Mouse (Mus musculus): ENCODE measurements around the gene Supt16. TPM values are rescaled to one million over a fixed set of nuclear protein-coding genes. Genes with fewer than 3 reads are reported as not detected.

Supt16 gene
- total RNA-seq, 2 experiments from 2014 or later: 52.2 to 53.9 TPM

DNA sequence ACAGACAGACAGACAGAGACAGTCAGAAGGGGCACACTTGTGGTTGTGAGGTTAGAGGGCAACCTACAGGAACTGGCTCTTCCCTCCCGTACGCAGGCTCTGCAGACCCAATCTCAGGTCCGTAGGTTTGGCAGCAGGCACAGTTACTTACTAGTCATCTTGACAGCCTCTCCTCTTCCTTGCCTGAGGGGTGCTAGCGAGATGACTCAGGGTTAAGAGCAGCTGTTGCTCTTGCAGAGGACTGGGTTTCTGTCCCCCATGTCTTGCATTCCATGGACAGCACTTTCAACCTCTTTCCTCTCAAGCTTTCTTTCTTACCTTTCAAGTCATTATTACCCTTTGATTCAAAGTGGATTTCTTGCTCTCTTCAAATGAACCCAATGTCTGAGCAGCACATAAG, 53.1 kb downstream of the Supt16 start:
- no peak for DNase-seq

DNA sequence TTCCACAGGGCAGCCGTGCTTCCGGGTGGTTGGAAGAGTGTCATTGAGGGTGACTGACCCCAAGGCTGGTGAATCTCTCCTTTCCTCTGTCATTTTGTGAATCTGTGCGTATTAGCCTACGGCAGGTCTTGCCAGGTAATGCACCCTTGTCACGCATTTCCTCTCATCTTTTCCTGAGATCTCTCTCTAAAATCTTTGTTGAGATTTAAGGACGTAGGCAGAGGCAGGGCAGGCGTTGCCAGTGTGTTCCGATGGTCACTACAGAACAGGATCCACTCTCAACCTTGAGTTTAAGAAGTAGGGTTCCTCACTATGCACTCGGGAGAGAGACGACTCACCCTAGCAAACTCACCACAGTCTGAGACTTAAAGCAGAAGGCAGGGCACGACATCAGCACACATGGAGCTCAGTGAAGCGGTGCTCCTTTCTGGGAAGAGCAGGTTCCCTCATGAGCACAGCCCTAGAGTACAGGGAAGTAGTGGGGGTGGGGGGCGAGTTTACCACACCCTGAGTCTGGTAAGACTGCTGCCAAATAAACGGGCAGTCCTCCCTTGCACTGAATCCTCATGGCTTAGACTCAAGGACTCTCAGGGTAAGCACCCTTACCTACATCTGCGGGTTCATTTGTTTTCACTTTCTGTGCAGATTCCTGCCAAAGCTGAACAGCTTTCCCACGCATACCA, 55.6 kb downstream of the Supt16 start:
- no peak for DNase-seq

DNA sequence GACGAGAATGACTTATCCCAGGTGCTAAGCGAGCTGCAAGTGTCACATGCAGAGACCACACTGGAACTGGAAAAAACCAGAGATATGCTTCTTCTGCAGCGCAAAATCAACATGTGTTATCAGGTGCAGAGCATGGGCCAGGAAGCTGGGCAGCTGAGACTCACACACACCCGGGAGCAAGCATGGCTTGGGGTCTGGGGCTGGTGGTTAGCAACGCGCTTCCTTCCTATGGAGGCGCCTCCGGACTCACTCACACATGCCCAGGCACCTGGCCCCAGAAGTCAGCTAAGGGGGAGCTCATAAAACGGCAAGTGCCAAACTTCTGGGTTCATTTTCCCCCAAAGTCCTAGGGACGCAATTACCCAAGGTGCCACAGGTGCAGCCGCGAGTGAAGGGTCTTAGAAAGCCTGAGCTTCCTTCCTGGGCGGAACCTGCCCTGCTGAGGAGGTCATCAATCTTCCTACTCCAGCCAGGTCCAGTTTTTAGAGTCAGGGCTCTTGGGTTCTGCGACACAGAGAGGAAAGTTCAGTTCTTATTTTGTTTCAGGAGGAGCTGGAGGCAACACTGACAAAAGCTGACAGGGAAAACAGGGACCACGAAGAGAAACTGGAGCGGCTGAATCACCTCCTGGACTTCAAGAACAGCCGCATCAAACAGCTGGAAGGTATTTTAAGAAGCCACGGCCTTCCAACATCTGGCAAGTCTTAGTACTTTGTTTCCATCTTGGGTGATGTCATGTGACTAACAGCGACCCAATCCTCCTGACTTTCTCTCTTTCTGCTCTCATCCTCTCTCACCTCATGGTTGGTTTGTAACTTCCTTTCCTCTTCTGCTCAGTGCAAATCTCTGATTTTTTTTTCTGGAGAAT, 56.4 kb downstream of the Supt16 start:
- no peak for DNase-seq

DNA sequence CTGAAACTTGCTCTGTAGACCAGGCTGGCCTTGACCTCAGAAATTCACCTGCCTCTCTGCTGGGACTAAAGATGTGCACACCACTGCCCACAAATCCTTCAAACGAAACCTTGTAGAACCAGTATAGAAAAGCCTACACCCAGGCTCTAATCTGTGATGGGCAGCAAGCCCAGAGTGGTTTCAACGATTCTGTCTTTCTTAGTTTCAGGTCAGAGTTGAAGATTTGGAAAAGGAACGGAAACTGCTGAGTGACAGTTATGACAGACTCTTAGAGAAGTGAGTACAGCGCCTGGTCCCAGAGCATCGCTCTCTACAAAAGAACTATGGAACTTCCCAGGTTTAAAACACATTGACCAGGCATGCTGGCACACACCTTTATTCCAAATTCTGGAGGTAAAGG, 63.6 kb downstream of the Supt16 start:
- DNase-seq: no peak

DNA sequence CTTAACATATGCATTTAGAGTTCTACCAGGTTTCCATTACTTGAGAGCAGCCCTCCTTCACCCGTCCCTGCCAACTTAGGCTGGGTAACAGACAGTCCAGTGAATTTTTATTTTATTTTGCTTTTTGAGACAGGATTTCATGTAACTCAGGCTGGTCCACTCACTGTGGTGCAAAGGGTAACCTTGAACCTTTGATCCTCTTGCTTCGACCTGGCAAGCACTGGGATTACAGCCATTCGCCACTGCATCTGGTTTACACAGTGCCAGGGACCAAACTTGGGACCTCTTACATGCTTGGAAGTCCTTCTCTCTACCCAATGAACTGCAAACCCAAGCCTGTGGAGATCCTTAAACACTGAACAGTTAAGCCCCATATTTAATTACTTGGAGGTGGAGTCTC, 72.6 kb downstream of the Supt16 start:
- DNase-seq: no peak

DNA sequence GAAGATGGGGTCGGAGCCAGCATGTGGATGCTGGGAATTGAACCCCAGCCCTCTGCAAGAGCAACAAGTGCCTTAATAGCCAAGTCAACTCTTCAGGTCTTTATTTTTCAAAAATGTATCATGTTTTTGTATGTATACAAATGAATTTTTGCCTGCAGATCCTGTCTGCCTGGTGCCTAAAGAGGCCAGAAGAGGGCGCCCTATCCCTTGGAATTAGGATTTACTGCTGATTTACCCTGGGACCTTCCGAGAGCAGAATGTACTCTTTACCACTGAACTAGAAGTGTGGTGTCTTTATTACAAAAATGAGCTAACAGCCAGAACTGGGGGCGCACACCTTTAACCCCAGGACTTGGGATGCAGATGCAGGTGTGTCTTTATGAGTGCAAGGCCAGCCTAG, 73.3 kb downstream of the Supt16 start:
- peak; percentile 48 to 61 for DNase-seq

DNA sequence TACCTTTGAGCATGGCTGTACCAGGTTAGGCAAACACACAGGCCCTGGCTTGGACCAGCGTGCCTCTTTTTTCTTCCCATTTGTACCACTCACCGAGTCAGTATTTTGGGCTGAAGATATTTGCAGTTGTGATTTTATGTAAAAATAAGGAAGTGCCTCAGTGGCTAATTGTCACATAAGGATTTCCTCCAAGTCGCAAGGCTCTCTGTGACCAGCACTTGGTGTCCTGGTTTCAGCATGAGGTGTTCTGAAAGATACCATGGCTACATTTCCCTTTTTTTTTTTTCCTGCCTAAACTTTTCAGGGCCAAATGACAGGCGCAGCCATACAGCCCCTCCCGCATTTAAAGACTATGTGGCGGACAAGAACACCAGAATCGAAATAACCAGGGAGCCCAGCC, 77.0 kb downstream of the Supt16 start:
- DNase-seq: no peak

DNA sequence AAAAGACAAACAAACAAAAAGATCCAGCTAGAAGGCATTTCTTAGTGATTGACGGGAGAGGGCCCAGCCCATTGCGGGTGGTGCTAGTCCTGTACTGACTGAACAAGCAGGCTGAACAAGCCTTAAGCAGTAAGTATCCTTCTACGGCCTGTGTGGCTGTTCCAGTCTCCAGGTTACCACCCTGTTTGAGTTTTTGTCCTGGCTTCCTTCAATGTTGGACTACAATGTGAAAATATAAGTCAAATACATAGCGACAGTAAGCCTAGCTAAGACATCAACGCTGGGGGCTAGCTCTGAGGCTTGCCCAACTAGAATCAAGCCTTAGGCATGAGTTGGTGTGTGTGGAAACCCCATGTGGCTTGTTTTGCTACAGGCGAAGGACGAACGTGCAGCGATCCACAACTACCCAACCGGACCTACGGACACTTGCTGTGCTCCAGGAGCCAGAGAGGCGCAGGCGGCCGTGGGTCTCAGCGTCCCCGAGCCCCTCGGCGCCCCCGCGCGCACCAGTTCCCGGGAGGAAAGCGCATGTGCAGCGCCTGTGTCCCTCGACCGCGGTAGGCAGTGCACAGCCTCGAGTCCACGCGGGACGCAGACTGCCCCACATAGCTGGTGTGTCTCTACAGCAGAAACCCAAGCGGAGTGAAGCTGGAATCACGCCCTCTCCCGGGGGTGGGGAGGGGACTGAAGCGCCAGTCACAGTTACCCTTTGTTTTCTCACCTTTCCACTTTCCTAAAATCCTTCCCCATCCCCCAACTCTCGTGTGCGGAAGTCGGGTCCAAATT, 78.2 kb downstream of the Supt16 start:
- peak; percentile 20 to 27 for DNase-seq

DNA sequence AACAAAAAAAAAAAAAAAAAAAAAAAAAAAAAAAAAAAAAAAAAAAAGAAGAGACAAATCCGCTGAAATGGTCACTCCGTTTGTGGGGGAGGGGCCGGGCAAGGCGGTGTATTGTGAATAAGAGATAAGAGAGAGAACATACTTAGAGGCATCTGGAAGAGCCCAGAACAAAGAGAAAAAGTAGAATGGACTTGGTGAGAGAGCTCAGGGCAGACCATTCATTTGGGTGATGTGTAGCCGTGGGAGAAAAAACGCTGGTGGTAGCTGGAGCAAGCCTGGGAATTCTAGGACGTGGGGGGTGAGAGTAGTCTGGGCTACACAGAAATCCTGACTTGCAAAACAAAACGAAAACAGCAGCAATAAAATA, 78.8 kb downstream of the Supt16 start:
- no peak for DNase-seq

DNA sequence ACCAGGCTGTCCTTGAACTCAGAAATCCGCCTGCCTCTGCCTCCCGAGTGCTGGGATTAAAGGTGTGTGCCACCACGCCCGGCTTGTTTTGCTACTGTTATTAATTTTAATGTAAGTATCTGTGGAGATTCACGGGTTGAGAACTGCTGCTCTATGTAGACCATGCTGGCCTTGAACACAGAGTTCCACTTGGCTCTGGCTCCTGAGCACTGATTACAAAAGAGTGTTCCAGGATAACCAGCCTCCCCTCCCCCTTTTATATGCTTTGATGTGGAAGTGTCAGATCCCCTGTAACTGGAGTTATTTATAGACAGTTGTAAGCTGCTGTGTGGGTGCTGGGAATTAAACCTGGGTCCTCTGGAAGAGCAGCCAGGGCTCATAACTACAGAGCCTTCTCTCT, 80.0 kb downstream of the Supt16 start:
- no peak for DNase-seq

DNA sequence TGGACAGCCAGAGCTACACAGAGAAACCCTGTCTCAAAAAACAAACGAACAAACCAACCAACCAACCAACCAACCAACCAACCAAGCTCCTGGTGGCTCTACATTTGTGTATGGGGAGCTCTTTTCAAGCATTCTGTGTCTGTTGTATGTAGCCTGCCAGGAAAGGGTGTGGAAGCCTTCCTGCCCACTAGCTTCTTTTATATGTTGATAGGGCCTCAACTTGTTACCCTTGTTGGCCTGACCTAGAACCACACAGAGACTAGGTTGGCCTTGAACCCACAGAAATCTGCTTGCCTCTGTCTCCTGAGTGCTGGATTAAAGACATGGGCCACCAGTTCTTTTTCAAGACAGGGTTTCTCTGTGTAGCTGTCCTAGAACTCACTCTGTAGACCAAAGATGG, 83.1 kb downstream of the Supt16 start:
- no peak for DNase-seq

Other genes starting within 250 kb of the Supt16 start
- 10 to 100 TPM; 31.4 to 39.9 TPM for gene Arhgef40, start 212.7 kb downstream of the Supt16 start, total RNA-seq (2021)
- gene Tmem253, start 181.8 kb downstream of the Supt16 start, total RNA-seq (2021): under 1 TPM in 1 of 2 experiments, not detected in 1; 0.65 TPM
- gene Zfp219, start 176.7 kb downstream of the Supt16 start, total RNA-seq (2021): 10 to 100 TPM; 42.5 to 44.4 TPM
- not detected for gene Olfr221, start 155.0 kb downstream of the Supt16 start, total RNA-seq (2021)
- gene Hnrnpc, start 93.4 kb downstream of the Supt16 start, total RNA-seq (2021): 100 to 1,000 TPM; 279 to 281 TPM
- gene Rpgrip1, start 86.7 kb downstream of the Supt16 start, total RNA-seq (2021): 1 to 10 TPM; 1.1 to 2.3 TPM
- 100 to 1,000 TPM; 123 to 143 TPM for gene Chd8, start 60.4 kb upstream of the Supt16 start, total RNA-seq (2021)
- gene Tox4, start 81.7 kb upstream of the Supt16 start, total RNA-seq (2021): 10 to 100 TPM; 58.3 to 63.0 TPM
- 10 to 100 TPM; 35.7 to 37.1 TPM for gene Rab2b, start 82.1 kb upstream of the Supt16 start, total RNA-seq (2021)
- gene Mettl3, start 107.7 kb upstream of the Supt16 start, total RNA-seq (2021): 10 to 100 TPM; 49.8 to 54.0 TPM
- gene Sall2, start 131.3 kb upstream of the Supt16 start, total RNA-seq (2021): 10 to 100 TPM; 43.1 TPM
- not detected for gene Olfr1513, start 159.0 kb upstream of the Supt16 start, total RNA-seq (2021)
- not detected for gene Olfr1512, start 181.8 kb upstream of the Supt16 start, total RNA-seq (2021)
- not detected for gene Olfr1511, start 200.0 kb upstream of the Supt16 start, total RNA-seq (2021)
- gene Olfr1510, start 217.0 kb upstream of the Supt16 start, total RNA-seq (2021): not detected
- gene Olfr1509, start 245.6 kb upstream of the Supt16 start, total RNA-seq (2021): not detected

Measured in layer of hippocampus, postnatal 36 days (tissue).